Mouse (Mus musculus) heart, adult 2 months (tissue): ENCODE data around the gene Psg23. TPM values are rescaled to one million over a fixed set of nuclear protein-coding genes. Genes with fewer than 3 reads are reported as not detected.
"Not testable (repeated sequence)": the region's sequence is repeated elsewhere in the genome, so short reads cannot be mapped to it uniquely, and the experiment has no call there.

Experiments used
- DNase-seq, 2 experiments: peaks; one replicate each; pipeline ENCODE4 v3.0.0; 2021
- H3K27ac ChIP-seq: fragments of 200-600 bp; 2 replicates; pipeline ENCODE4 v1.8.1; 2022
- H3K27me3 ChIP-seq: fragments of 200-500 bp; 2 replicates; pipeline ENCODE4 v1.6.1; 2012; ENCODE audit warnings: mild to moderate bottlenecking, low read length, inconsistent platforms, mixed read lengths; ENCODE audit not compliant: control insufficient read depth, insufficient read depth
- H3K36me3 ChIP-seq: fragments of 200-500 bp; 2 replicates; pipeline ENCODE4 v1.6.1; 2012; ENCODE audit warnings: low read length, inconsistent platforms; ENCODE audit not compliant: control insufficient read depth, insufficient read depth
- H3K4me1 ChIP-seq: fragments of 200-500 bp; 2 replicates; pipeline ENCODE4 v1.6.1; 2011; ENCODE audit warnings: low read length; ENCODE audit not compliant: control insufficient read depth, insufficient read depth
- H3K4me3 ChIP-seq: fragments of 200-600 bp; 2 replicates; pipeline ENCODE4 v1.8.1; 2022
- H3K79me2 ChIP-seq: fragments of 200-500 bp; replicated peaks from 2 replicates; pipeline ENCODE4 v1.6.1; 2012; ENCODE audit warnings: mild to moderate bottlenecking, inconsistent platforms, low read length, moderate library complexity, mixed read lengths; ENCODE audit not compliant: control insufficient read depth, insufficient read depth
- H3K9ac ChIP-seq: fragments of 200-500 bp; 2 replicates; pipeline ENCODE4 v1.6.1; 2012; ENCODE audit warnings: low read depth, mild to moderate bottlenecking, control low read depth, inconsistent platforms, low read length, mixed read lengths
- CTCF ChIP-seq: fragments of 200-600 bp; IDR thresholded peaks from 2 replicates; pipeline ENCODE4 v1.8.1; 2022; ENCODE audit warnings: antibody characterized with exemption, mild to moderate bottlenecking, moderate library complexity
- EP300 ChIP-seq: fragments of 200-500 bp; IDR thresholded peaks from 2 replicates; pipeline ENCODE4 v1.6.1; 2011; ENCODE audit warnings: low read depth, low read length, control low read depth; ENCODE audit not compliant: insufficient read depth
- POLR2A ChIP-seq: fragments of 200-500 bp; IDR thresholded peaks from 2 replicates; pipeline ENCODE4 v1.6.1; 2011; ENCODE audit warnings: mild to moderate bottlenecking, low read depth, low read length, control low read depth; ENCODE audit not compliant: insufficient read depth
- WGBS: fragments of 180-500 bp; shearing (Covaris S2); methylation state at CpG from one replicate; pipeline ENCODE4 v1.1.7; 2018; 5-methylcytosine and 5-hydroxymethylcytosine counted together
- intact Hi-C: fragments of 180-260 bp; cut with DNase I; formaldehyde crosslinking; loops from one replicate; pipeline ENCODE4 v1.15.1; 2025
- long read RNA-seq: library from polyadenylated mRNA; stranded (forward); transcript quantifications from one replicate; pipeline ENCODE4 v2.0.0, GENCODE M21; 2021
- polyA plus RNA-seq: library from polyadenylated mRNA; depleted of rRNA; stranded (reverse); fragments of >200 nt; gene quantifications from 2 replicates; pipeline ENCODE4 v1.2.3, GENCODE M21; 2012; rRNA removed
- total RNA-seq, 2 experiments: library from RNA; stranded (reverse); gene quantifications; 2 replicates each; pipeline ENCODE4 v1.2.3; 2021

The Psg23 gene
- total RNA-seq, result not detected
- polyA plus RNA-seq, result not detected in 2 replicates
- long read RNA-seq, result 0 reads

GRCm38 (mm10) chr7:18616401-18616800 is at the start of gene Psg23:
TSS of gene Psg23 (minus strand) at chr7:18616501.
- H3K27me3 ChIP-seq, H3K36me3 ChIP-seq, H3K79me2 ChIP-seq, DNase-seq, H3K9ac ChIP-seq, intact Hi-C loops, H3K4me3 ChIP-seq, H3K27ac ChIP-seq, H3K4me1 ChIP-seq: not testable (repeated sequence)
- WGBS, result 44% methylated on average over 2 of the region's 2 CpGs

- H3K4me1 ChIP-seq, H3K9ac ChIP-seq, H3K27ac ChIP-seq, H3K27me3 ChIP-seq, H3K36me3 ChIP-seq, H3K79me2 ChIP-seq, H3K4me3 ChIP-seq, DNase-seq, intact Hi-C loops: not testable (repeated sequence)
- 52% methylated on average over 2 of the region's 2 CpGs for WGBS
Measured at GRCm38 (mm10) chr7:18656625-18657024, 40.3 kb upstream of the Psg23 start, which contains the start of gene Psg21. TSS of gene Psg21 (minus strand) at chr7:18656725.

- intact Hi-C loops, H3K27me3 ChIP-seq, H3K9ac ChIP-seq, H3K4me1 ChIP-seq, H3K79me2 ChIP-seq, H3K36me3 ChIP-seq, DNase-seq, H3K4me3 ChIP-seq, H3K27ac ChIP-seq: not testable (repeated sequence)
- 64% methylated on average over 8 of the region's 8 CpGs for WGBS
Measured at GRCm38 (mm10) chr7:18626921-18627320, 10.6 kb upstream of the Psg23 start.

- intact Hi-C loops, result no loop called here
- H3K36me3 ChIP-seq, result no peaks in the 10 kb centered on the region
- H3K79me2 ChIP-seq, result no peaks in the 10 kb centered on the region
- H3K27me3 ChIP-seq, result no peaks in the 10 kb centered on the region
- H3K4me3 ChIP-seq, result no peak within 1 kb of the TSS
- no peak within 1 kb of the TSS for H3K9ac ChIP-seq
- 81% methylated on average over 3 of the region's 3 CpGs for WGBS
- no peak for DNase-seq
- TF ChIP-seq CTCF, result no peak
- no peak for TF ChIP-seq POLR2A
- no peak for TF ChIP-seq EP300
- no peak within 1 kb of the TSS for H3K27ac ChIP-seq
- H3K4me1 ChIP-seq, result no peaks in the 10 kb centered on the region
Measured at GRCm38 (mm10) chr7:18567205-18567604, 49.1 kb downstream of the Psg23 start, which contains the start of gene Psg27. TSS of gene Psg27 (minus strand) at chr7:18567305.

GRCm38 (mm10) chr7:18559850-18560249 is 56.5 kb downstream of the Psg23 start:
- Histone ChIP-seq H3K36me3 (no peaks in the 10 kb centered on the region), H3K4me1 (no peaks in the 10 kb centered on the region), H3K9ac (no peak overlapping the region), H3K27me3 (no peaks in the 10 kb centered on the region), H3K27ac (no peak overlapping the region), H3K4me3 (no peak overlapping the region), H3K79me2 (no peaks in the 10 kb centered on the region)
- DNase-seq, result no peak
- intact Hi-C loops, result no loop called here
- TF ChIP-seq CTCF (no peak), EP300 (no peak), POLR2A (no peak)

Other genes with a start within 250 kb of the Psg23 start
- not detected for gene Psg28, start 184.5 kb downstream of the Psg23 start, total RNA-seq
- gene Psg28, start 184.5 kb downstream of the Psg23 start, polyA plus RNA-seq, result not detected in 2 replicates
- not detected for gene Psg26, start 132.3 kb downstream of the Psg23 start, total RNA-seq
- not detected in 2 replicates for gene Psg26, start 132.3 kb downstream of the Psg23 start, polyA plus RNA-seq
- not detected for gene Psg25, start 84.2 kb downstream of the Psg23 start, total RNA-seq
- not detected in 2 replicates for gene Psg25, start 84.2 kb downstream of the Psg23 start, polyA plus RNA-seq
- not detected for gene Psg27, start 49.2 kb downstream of the Psg23 start, total RNA-seq
- gene Psg27, start 49.2 kb downstream of the Psg23 start, polyA plus RNA-seq, result not detected in 2 replicates
- not detected for gene Psg21, start 40.2 kb upstream of the Psg23 start, total RNA-seq
- gene Psg21, start 40.2 kb upstream of the Psg23 start, polyA plus RNA-seq, result not detected in 2 replicates
- not detected for gene Psg20, start 69.7 kb upstream of the Psg23 start, total RNA-seq
- gene Psg20, start 69.7 kb upstream of the Psg23 start, polyA plus RNA-seq, result not detected in 2 replicates
- gene Psg22, start 101.6 kb upstream of the Psg23 start, total RNA-seq, result not detected
- gene Psg22, start 101.6 kb upstream of the Psg23 start, polyA plus RNA-seq, result not detected in 2 replicates
- not detected for gene Psg19, start 182.0 kb upstream of the Psg23 start, total RNA-seq
- not detected in 2 replicates for gene Psg19, start 182.0 kb upstream of the Psg23 start, polyA plus RNA-seq
- not detected for gene Psg17, start 205.1 kb upstream of the Psg23 start, total RNA-seq
- gene Psg17, start 205.1 kb upstream of the Psg23 start, polyA plus RNA-seq, result 0.04 and 0.06 TPM in 2 replicates
- gene Mill2, start 223.5 kb upstream of the Psg23 start, total RNA-seq, result 1 to 10 TPM; 7.2 to 8.0 TPM
- gene Mill2, start 223.5 kb upstream of the Psg23 start, polyA plus RNA-seq, result 5.2 and 9.1 TPM in 2 replicates